Mouse (Mus musculus): ENCODE data around the gene Wdr89. TPM values are rescaled to one million over a fixed set of nuclear protein-coding genes. Genes with fewer than 3 reads are reported as not detected.

Gene Wdr89
- total RNA-seq, 4 experiments from 2014 or later: 4.8 to 5.9 (median 5.5) TPM

DNA sequence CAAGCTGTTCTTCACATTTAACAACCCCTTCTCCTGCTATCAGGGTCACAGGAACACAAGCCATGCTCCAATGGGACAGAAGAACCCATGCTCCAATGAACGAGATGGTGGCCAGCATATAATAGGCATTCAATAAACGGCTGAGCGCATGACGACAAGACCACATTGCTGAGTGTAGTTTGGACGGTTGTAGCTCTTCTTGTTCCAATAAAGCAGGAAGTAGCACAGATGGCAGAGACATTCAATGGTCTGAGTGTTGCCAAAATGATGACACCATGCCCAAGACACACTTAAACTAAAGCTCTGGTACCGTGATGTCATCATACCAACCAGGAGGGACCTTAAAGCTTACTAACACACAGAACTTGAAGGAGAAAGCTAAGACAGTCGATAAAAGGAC lies 56.6 kb downstream of the Wdr89 start:
- DNase-seq: no peak

DNA sequence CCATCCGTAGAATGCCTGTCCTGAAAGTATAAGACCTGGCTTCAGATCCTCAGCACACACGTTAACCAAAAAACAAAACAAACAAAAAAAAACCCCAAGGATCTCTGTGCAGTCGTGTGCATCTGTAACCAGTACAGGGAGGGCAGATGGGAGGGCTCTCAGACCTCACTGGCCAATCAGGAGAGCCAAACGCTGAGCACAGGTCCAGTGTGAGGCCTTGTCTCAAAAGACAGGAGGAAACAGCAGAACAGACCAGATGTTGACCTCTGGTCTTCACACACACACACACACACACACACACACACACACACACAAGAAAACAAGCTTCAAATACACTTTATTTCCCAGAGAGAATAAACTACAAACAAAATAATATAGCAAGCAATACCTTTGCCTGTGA lies 69.8 kb downstream of the Wdr89 start:
- peak; percentile 47 for DNase-seq

DNA sequence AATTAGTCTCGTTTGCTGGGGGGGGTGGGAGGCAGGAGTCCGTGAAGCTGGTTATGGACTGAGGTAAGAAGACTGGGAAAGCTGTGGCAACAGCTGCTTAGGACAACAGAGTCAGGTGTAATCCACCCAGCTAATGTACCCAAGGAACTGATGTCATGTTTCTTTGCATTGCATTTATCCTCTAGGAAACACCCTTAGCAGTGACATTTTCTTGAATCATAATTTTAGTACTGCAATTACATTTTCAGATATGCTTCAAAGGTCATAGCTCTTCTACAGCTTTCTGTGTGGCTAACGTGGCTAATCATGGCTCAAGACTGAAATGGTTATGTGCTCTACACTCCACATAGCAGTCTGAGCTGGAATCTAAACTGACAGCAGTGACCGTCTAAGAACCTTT lies 70.3 kb downstream of the Wdr89 start:
- DNase-seq: no peak

DNA sequence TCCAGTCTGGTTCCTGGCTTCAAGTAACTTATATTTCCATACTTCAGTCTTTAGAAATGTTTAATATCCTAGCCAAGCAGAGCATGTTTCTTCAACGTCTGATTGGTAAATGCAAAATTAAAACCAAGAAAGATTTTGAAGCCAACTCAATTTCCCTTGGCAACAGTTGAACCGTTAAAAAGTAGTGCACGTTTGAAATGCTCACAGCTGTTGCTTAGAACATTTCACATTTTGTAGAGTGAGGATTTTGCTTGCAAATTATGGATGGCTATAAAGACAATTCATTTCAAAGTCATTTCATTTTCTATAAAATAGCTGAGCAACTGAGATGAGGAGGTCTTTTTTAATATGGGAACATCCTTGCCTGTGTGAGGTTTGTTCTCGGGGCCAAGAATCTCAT lies 71.6 kb downstream of the Wdr89 start:
- DNase-seq: no peak

DNA sequence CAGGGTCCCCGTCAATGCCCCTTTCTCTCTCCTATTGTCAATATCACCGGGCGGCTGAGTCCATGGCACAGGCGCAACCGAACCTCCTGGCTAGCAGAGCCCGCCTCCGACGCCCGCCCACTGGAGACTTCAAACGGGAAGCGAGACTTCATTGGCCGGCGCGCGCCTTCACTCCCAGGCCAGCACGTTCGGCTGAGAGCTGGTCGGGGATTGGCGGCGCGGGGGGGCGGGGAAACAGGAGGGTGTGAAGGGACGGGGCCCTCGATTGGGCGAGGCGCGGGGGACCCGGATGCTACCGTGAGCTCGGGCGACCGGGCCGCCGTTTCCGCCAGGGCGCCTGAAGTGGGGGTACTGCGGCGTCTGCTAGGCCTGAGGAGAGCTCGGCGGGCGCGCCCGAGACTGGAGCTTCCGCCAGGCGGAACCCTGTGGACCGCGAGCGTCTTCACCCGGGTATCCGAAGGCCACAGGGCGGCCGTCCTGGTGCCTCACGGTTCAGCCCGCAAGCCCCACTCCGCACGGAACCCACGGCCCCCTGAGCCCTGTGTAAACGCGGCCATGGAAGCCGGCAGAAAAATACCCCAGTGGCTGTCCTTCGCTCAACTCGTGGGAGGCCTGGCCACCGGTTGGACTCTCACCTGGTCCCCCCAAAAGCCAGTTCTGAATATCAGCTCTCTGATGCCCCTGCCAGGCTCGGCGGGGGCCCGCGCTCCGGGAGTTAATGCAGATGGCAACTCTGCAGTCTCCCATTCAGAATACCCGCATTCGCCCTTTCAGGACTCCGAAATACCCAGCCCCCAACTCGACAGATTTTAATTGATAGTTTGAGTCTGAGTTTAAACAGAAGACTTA lies 73.0 kb downstream of the Wdr89 start, which contains the start of gene Ppp2r5e:
Ppp2r5e (minus strand) TSS at position 92 of the 849 bp plus-strand sequence.
- peak; percentile 98 for DNase-seq

DNA sequence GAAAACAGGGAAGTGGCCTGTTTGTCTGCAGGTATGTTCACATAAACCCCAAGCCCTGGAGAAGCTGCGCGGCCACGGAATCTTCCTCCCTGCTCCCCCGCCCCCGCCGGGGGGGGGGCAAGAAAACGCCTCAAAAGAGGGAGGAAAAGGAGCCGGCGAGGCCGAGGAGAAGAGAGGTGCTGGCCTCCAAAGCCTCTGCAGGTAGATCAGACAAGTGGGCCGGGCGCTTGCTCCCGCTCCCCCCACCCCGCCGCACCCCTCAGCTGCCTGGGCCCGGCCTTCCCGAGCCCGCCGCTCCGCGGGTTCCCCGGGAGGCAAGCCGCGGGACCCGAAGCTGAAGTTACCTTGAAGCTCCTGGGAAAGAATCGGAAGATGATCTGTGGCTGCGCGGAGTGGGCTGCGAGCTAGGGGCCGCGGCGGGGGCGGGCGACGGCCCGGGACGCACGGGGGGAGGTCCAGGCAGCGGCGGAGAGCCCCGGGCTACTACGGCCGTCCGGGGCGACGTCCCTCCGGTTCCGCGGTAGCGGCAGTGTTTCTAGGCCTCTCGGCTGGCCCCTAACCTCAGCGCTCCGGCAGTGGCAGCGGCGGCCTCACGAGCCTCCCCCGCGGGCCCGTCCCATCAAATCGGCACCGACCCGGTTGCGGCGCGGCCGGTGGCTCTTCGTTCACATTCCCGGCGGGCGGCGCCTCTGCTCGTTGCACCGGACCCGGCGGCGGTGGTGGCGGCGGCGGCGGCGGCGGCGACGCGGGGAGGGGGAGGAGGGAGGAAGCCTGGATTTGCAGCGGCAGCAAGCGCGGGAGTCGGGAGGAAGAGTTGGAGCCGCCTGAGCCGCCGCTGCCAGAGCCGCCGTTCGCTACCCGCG lies 73.8 kb downstream of the Wdr89 start:
- DNase-seq: peak; percentile 31

DNA sequence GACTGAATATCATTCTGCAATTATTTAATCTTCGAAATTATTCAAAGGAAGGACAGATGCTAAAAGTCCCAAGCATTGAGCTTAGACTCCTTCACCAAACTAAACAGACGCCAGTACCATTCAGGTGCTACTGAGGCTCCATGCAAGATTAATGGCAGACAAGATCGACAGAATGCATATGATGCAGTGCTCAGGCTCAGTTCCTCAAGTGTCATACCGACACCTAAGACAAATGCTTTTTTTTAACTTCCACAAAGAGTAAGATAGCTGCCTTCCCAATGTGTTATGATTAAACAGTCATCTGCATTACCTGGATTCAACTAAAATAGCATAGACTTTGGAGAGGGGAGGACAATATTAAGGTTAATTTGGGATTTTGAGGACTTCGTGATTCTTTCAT lies 74.9 kb downstream of the Wdr89 start:
- no peak for DNase-seq

DNA sequence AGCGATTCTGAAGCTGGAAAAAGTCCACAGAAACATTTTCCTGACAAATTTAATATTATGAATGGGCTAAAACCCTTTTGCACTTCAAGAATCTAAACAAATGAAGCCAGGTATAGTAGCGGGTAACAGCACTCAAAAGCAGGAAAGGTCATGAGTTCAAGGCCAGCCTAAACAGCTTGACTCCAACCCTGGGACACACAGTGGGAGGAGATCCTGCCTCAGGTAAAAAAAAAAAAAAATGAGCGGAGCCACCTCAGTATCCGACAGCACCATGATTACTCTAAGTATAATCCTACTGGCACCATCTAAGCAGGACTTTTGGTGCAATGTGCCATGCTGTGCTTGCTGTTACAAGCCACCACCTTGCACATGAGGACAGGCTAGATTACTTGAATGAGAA lies 75.5 kb downstream of the Wdr89 start:
- DNase-seq: no peak

DNA sequence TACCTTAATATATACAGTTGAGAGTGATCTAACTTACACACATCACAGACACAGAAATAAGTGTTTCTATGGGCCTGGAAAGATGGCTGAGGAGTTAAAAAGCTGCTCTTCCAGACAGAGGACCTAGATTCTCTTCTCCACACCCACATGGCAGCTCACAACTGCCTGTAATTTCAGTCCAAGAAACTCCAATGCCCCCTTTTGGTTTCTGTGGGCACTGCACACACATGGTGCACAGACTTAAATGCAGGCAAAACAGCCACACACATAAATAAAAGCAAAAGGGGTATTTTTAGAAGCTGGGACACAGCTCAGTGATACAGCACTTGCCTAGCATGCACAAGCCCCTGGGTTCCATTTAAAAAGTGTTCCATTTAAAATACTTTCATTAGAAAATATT lies 81.8 kb downstream of the Wdr89 start:
- DNase-seq: no peak

DNA sequence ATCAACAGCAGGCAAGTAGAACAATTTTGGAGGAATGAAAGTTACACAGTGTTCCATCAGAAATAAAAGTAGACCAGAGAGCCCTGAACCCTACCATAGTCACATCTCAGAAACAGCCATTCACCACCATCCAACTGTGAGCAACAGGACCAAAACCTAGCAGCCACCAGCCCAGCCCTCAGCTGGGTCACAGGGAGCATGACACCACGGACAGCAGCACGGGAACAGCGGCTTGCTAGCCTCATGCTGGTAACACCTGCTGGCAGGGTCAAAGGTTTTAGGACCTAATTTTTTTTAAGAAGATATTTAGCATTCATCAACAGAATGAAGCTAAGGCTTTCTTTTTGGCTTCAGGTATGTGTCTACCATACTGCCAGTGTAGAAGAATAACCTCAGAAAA lies 85.6 kb downstream of the Wdr89 start:
- DNase-seq: no peak

Other genes with a start within 250 kb of the Wdr89 start
- 10 to 100 TPM; 50.9 to 58.1 (median 51.5) TPM for gene Ppp2r5e, start 73.3 kb downstream of the Wdr89 start, total RNA-seq (2022)
- gene Sgpp1, start 66.2 kb upstream of the Wdr89 start, total RNA-seq (2022): 100 to 1,000 TPM; 155 to 228 (median 174) TPM
- 10 to 100 TPM; 44.7 to 90.5 (median 59.6) TPM for gene Syne2, start 148.6 kb upstream of the Wdr89 start, total RNA-seq (2022)

Measured in adrenal gland, adult 8-10 months (tissue).